Mouse (Mus musculus) CH12.LX (cell line): ENCODE data around the gene Slc30a2. TPM values are rescaled to one million over a fixed set of nuclear protein-coding genes. Genes with fewer than 3 reads are reported as not detected.

Experiments used
- DNase-seq: peaks from one replicate; pipeline ENCODE4 v3.0.0-alpha.2; 2013; ENCODE audit errors: extremely low read depth
- H3K27ac ChIP-seq: 2 replicates; pipeline ENCODE4 v1.5.1; 2012; ENCODE audit warnings: low read depth, mild to moderate bottlenecking, control low read depth, moderate library complexity; ENCODE audit not compliant: insufficient read depth
- H3K27me3 ChIP-seq: replicated peaks from 2 replicates; pipeline ENCODE3; 2012; ENCODE audit warnings: inconsistent platforms
- H3K36me3 ChIP-seq, 2 experiments: replicated peaks in 1 of 2; 2 replicates each; pipeline versions ENCODE3 to v1.6.1; 2012; ENCODE audit warnings: inconsistent platforms in 1 of 2, low read length in 1 of 2, mild to moderate bottlenecking in 1 of 2, mixed read lengths in 1 of 2, moderate library complexity in 1 of 2; ENCODE audit not compliant: control insufficient read depth in 1 of 2, insufficient read depth in 1 of 2
- H3K4me1 ChIP-seq, 2 experiments: 2 replicates each; pipeline ENCODE4 v1.6.1; 2012; ENCODE audit warnings: inconsistent platforms in 1 of 2, moderate library complexity in 1 of 2; ENCODE audit not compliant: insufficient read depth in 2 of 2, control insufficient read depth in 1 of 2
- H3K4me2 ChIP-seq: 2 replicates; pipeline ENCODE4 v1.6.1; 2012; ENCODE audit warnings: low read depth, mild to moderate bottlenecking, control low read depth; ENCODE audit not compliant: poor library complexity, insufficient read depth, severe bottlenecking
- H3K4me3 ChIP-seq, 3 experiments: fragments of 150-350 bp in 1 of 3; sonication (generic) in 1 of 3; replicated peaks in 1 of 3; 2 replicates each; pipeline versions ENCODE3 to v1.5.1; 2011 to 2012; ENCODE audit warnings: low read depth in 2 of 3, low read length in 2 of 3, mild to moderate bottlenecking in 2 of 3, moderate library complexity in 2 of 3, control low read depth in 1 of 3, improper control_type of control experiment in 1 of 3, inconsistent platforms in 1 of 3, mixed read lengths in 1 of 3; ENCODE audit not compliant: poor library complexity in 1 of 3
- H3K79me2 ChIP-seq: replicated peaks from 2 replicates; pipeline ENCODE4 v1.6.1; 2012; ENCODE audit warnings: mild to moderate bottlenecking, moderate library complexity; ENCODE audit not compliant: control insufficient read depth, poor library complexity, insufficient read depth, severe bottlenecking; ENCODE audit errors: extremely low read depth
- H3K9ac ChIP-seq: 2 replicates; pipeline ENCODE4 v1.6.1; 2012; ENCODE audit warnings: low read depth, mild to moderate bottlenecking, control low read depth, moderate library complexity; ENCODE audit not compliant: insufficient read depth
- H3K9me3 ChIP-seq: replicated peaks from 2 replicates; pipeline ENCODE3; 2012; ENCODE audit warnings: low read length, inconsistent platforms, mixed read lengths
- BHLHE40 ChIP-seq: IDR thresholded peaks from 2 replicates; pipeline ENCODE4 v1.6.1; 2011; ENCODE audit warnings: mild to moderate bottlenecking, low read depth, low read length, improper control_type of control experiment
- CHD2 ChIP-seq: IDR thresholded peaks from 2 replicates; pipeline ENCODE4 v1.6.1; 2011; ENCODE audit warnings: low read length, improper control_type of control experiment
- E2F4 ChIP-seq: IDR thresholded peaks from 2 replicates; pipeline ENCODE4 v1.6.1; 2011; ENCODE audit warnings: low read depth, low read length, improper control_type of control experiment; ENCODE audit not compliant: insufficient replicate concordance
- ELF1 ChIP-seq: IDR thresholded peaks from 2 replicates; pipeline ENCODE4 v1.6.1; 2014; ENCODE audit warnings: low read depth, mild to moderate bottlenecking, inconsistent platforms, low read length, improper control_type of control experiment
- EP300 ChIP-seq: IDR thresholded peaks from 2 replicates; pipeline ENCODE4 v1.6.1; 2011; ENCODE audit warnings: low read length, improper control_type of control experiment
- ETS1 ChIP-seq: conservative IDR thresholded peaks from 2 replicates; pipeline ENCODE4 v1.6.1; 2012; ENCODE audit warnings: low read depth, mild to moderate bottlenecking, inconsistent platforms, low read length, improper control_type of control experiment, moderate library complexity
- GABPA ChIP-seq: IDR thresholded peaks from 2 replicates; pipeline ENCODE4 v1.6.1; 2012; ENCODE audit warnings: low read depth, low read length, improper control_type of control experiment, inconsistent platforms; ENCODE audit not compliant: insufficient replicate concordance
- HCFC1 ChIP-seq: IDR thresholded peaks from 2 replicates; pipeline ENCODE4 v1.6.1; 2012; ENCODE audit warnings: low read depth, mild to moderate bottlenecking, inconsistent platforms, low read length, improper control_type of control experiment
- IRF4 ChIP-seq: IDR thresholded peaks from 2 replicates; pipeline ENCODE4 v1.6.1; 2014; ENCODE audit warnings: low read depth, mild to moderate bottlenecking, inconsistent platforms, low read length, improper control_type of control experiment
- JUN ChIP-seq: IDR thresholded peaks from 2 replicates; pipeline ENCODE4 v1.6.1; 2011; ENCODE audit warnings: low read depth, mild to moderate bottlenecking, low read length, improper control_type of control experiment, moderate library complexity; ENCODE audit not compliant: insufficient read depth
- JUND ChIP-seq: conservative IDR thresholded peaks from 2 replicates; pipeline ENCODE4 v1.6.1; 2011; ENCODE audit warnings: low read depth, low read length, improper control_type of control experiment
- KAT2A ChIP-seq: IDR thresholded peaks from 2 replicates; pipeline ENCODE4 v1.6.1; 2012; ENCODE audit warnings: low read length, improper control_type of control experiment, inconsistent platforms; ENCODE audit not compliant: insufficient replicate concordance
- MAFK ChIP-seq: IDR thresholded peaks from 2 replicates; pipeline ENCODE4 v1.6.1; 2011; ENCODE audit warnings: low read length, improper control_type of control experiment; ENCODE audit not compliant: insufficient replicate concordance
- MAX ChIP-seq: IDR thresholded peaks from 2 replicates; pipeline ENCODE4 v1.6.1; 2011; ENCODE audit warnings: low read length, improper control_type of control experiment
- MEF2A ChIP-seq: IDR thresholded peaks from 2 replicates; pipeline ENCODE4 v1.6.1; 2014; ENCODE audit warnings: low read depth, mild to moderate bottlenecking, inconsistent platforms, low read length, improper control_type of control experiment, borderline replicate concordance
- MXI1 ChIP-seq: IDR thresholded peaks from 2 replicates; pipeline ENCODE4 v1.6.1; 2011; ENCODE audit warnings: mild to moderate bottlenecking, low read depth, low read length, improper control_type of control experiment
- NRF1 ChIP-seq: IDR thresholded peaks from 2 replicates; pipeline ENCODE4 v1.6.1; 2014; ENCODE audit warnings: low read depth, mild to moderate bottlenecking, inconsistent platforms, low read length, improper control_type of control experiment, moderate library complexity
- PAX5 ChIP-seq: IDR thresholded peaks from 2 replicates; pipeline ENCODE4 v1.6.1; 2012; ENCODE audit warnings: low read length, inconsistent platforms, mixed read lengths
- RAD21 ChIP-seq: IDR thresholded peaks from 2 replicates; pipeline ENCODE4 v1.6.1; 2011; ENCODE audit warnings: low read depth, mild to moderate bottlenecking, low read length, improper control_type of control experiment, moderate library complexity
- SIN3A ChIP-seq: IDR thresholded peaks from 2 replicates; pipeline ENCODE4 v1.6.1; 2012; ENCODE audit warnings: low read length, improper control_type of control experiment, inconsistent platforms
- SMC3 ChIP-seq: IDR thresholded peaks from 2 replicates; pipeline ENCODE4 v1.6.1; 2011; ENCODE audit warnings: low read depth, low read length, improper control_type of control experiment
- TBP ChIP-seq: conservative IDR thresholded peaks from 2 replicates; pipeline ENCODE4 v1.6.1; 2011; ENCODE audit warnings: low read depth, low read length, improper control_type of control experiment
- TCF12 ChIP-seq: IDR thresholded peaks from 2 replicates; pipeline ENCODE4 v1.6.1; 2014; ENCODE audit warnings: low read depth, mild to moderate bottlenecking, inconsistent platforms, low read length, improper control_type of control experiment
- UBTF ChIP-seq: IDR thresholded peaks from 2 replicates; pipeline ENCODE4 v1.6.1; 2012; ENCODE audit warnings: low read depth, mild to moderate bottlenecking, inconsistent platforms, low read length, improper control_type of control experiment, moderate library complexity
- USF1 ChIP-seq: IDR thresholded peaks from 2 replicates; pipeline ENCODE4 v1.6.1; 2014; ENCODE audit warnings: low read depth, mild to moderate bottlenecking, inconsistent platforms, low read length, improper control_type of control experiment
- USF2 ChIP-seq: conservative IDR thresholded peaks from 2 replicates; pipeline ENCODE4 v1.6.1; 2011; ENCODE audit warnings: low read depth, low read length, improper control_type of control experiment
- ZC3H11A ChIP-seq: IDR thresholded peaks from 2 replicates; pipeline ENCODE4 v1.6.1; 2012; ENCODE audit warnings: low read depth, mild to moderate bottlenecking, inconsistent platforms, low read length, improper control_type of control experiment
- ZKSCAN1 ChIP-seq: IDR thresholded peaks from 2 replicates; pipeline ENCODE4 v1.6.1; 2012; ENCODE audit warnings: low read depth, inconsistent platforms, low read length, improper control_type of control experiment, borderline replicate concordance
- ZMIZ1 ChIP-seq: IDR thresholded peaks from 2 replicates; pipeline ENCODE4 v1.6.1; 2012; ENCODE audit warnings: low read depth, mild to moderate bottlenecking, inconsistent platforms, low read length, improper control_type of control experiment
- ZNF384 ChIP-seq: IDR thresholded peaks from 2 replicates; pipeline ENCODE4 v1.6.1; 2012; ENCODE audit warnings: low read depth, low read length, improper control_type of control experiment, inconsistent platforms
- dilution Hi-C: fragments of 300-500 bp; cut with MboI; formaldehyde crosslinking; loops from 2 replicates; pipeline ENCODE4 v1.14.3; 2020; ENCODE audit warnings: low sequenced_read_pairs; ENCODE audit not compliant: extremely low pct_unique_long_range_greater_than_20kb, extremely low pct_ligation_motif_present
- in situ Hi-C: fragments of 300-500 bp; cut with MboI; formaldehyde crosslinking; loops from 3 replicates; pipeline ENCODE4 v1.14.3; 2019; ENCODE audit warnings: low sequenced_read_pairs, low pct_ligation_motif_present, low pct_unique_long_range_greater_than_20kb, mixed read lengths
- polyA plus RNA-seq: library from polyadenylated mRNA; unstranded; fragments of >175 nt; gene quantifications from 2 replicates; pipeline ENCODE4 v1.2.1, GENCODE M21; 2012; ENCODE audit warnings: low read depth; ENCODE audit not compliant: insufficient read length
- total RNA-seq, 2 experiments: library from RNA; depleted of rRNA; stranded (reverse); fragments of 300-350 nt in 1 of 2; fragments of >200 nt in 1 of 2; gene quantifications; 2 replicates each; pipeline ENCODE4 v1.2.3; 2012 to 2014

The Slc30a2 gene
- total and polyA plus RNA-seq, 3 experiments = 5.1 to 22.4 (median 8.9) TPM

DNA sequence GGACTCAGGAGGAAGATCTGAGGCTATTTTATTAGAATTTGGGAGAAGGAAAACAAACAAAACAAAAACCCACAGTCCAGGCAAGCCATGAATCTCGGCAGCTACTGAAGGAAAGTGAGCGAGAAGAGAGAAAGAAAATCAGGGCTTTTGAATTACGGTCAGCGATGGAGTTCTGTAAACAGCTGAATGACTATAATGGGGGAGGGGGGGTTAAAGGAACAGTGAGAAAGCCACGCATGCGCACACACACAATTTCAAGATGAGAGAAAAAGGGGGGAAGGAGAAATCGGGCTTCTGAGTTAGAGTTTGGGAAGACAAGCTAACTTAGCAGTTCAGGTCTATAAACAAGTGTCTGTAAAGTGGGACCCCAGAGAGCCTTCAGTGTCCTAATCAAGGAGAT lies 9.9 kb downstream of the Slc30a2 start (continued):
- TF ChIP-seq USF2 (no peak), MEF2A (no peak), KAT2A (no peak), SMC3 (no peak), HCFC1 (no peak; the same call in 1 of the 2 replicates), PAX5 (no peak), E2F4 (no peak), CHD2 (peak; percentile 76), ZNF384 (no peak), SIN3A (peak; percentile 78), MAFK (no peak), ETS1 (no peak), NRF1 (peak; percentile 87), IRF4 (0 out of 2 replicates have a peak, but pooled peaks have one; percentile 29), ZMIZ1 (0 out of 2 replicates have a peak, but pooled peaks have one; percentile 1), BHLHE40 (no peak), MXI1 (no peak)

DNA sequence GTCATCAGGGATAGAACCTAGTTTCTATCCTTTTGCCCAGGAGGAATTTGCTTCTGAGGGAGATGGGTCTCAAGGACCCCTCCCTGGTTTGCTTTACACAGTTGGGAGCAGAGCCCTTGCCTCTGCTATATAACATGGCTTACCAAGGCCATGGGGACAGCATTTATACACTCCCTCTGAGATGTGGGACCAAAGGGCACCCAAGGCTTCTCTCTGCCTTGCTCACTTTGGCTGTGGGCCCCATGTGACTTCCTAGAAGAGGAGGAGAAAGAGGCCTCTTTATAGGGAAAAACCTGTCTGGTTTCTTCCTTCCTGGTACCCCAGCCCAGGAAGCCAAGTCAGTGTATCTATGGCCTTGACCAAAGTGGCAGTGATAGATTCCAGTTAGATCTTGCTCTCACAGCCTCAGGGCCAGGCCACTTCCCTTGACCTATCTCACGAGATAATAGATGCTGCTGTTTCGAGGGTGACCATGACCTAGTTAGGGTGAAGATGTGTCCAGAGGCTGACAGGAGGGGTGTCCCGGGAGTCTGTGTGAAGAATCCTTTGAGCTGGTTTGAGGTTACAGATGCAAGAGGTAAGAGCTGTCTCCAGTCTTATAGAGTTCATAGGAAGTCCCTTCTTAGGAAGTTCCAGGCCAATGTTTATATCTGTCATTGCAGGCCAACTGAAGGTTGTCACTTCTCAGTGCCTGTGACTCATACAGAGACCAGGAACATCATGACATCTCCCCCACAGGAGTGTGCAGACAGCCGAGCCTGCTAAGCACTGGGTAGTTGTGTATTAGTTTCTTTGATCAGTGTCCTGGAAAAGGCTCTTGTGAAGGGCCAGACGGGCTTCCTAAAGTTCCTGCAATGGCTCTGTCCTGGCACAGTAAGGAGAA lies 10.8 kb downstream of the Slc30a2 start:
- Histone ChIP-seq H3K36me3 (peaks cover 0 to 17% of the 10 kb centered on the region in 2 experiments), H3K27me3 (no peaks in the 10 kb centered on the region), H3K4me1 (peaks cover 27 to 51% of the 10 kb centered on the region in 2 experiments), H3K4me3 (peak overlapping the region in 2 of 3 experiments; percentile 20 to 64), H3K79me2 (no peaks in the 10 kb centered on the region), H3K27ac (peak overlapping the region; percentile 81), H3K9ac (peak overlapping the region; percentile 45; the same call in 1 of the 2 replicates), H3K9me3 (peaks cover 9% of the 10 kb centered on the region), H3K4me2 (peak overlapping the region; percentile 99)
- dilution Hi-C loops (no loop called here), in situ Hi-C loops (loop anchor here (5.0 kb wide), 1 partner anchor 46 kb away; no protein-coding TSS in a partner anchor)
- peak; percentile 66 for DNase-seq
- TF ChIP-seq NRF1 = no peak
- TF ChIP-seq PAX5 = no peak
- peak; percentile 37 for TF ChIP-seq JUN
- TF ChIP-seq CHD2 = no peak
- no peak for TF ChIP-seq ELF1
- no peak for TF ChIP-seq SIN3A
- TF ChIP-seq IRF4 = peak; percentile 85
- TF ChIP-seq USF1 = no peak
- peak; percentile 9; the same call in 1 of the 2 replicates for TF ChIP-seq JUND
- TF ChIP-seq RAD21 = no peak
- no peak for TF ChIP-seq ZKSCAN1
- TF ChIP-seq GABPA = no peak
- TF ChIP-seq EP300 = peak; percentile 59; the same call in 1 of the 2 replicates
- TF ChIP-seq ETS1 = peak; percentile 68
- TF ChIP-seq ZMIZ1 = no peak
- peak; percentile 59 for TF ChIP-seq BHLHE40
- no peak for TF ChIP-seq TCF12
- no peak for TF ChIP-seq ZNF384
- TF ChIP-seq ZC3H11A = no peak
- TF ChIP-seq UBTF = no peak
- TF ChIP-seq MEF2A = no peak
- TF ChIP-seq MAX = no peak
- peak; percentile 69 for TF ChIP-seq MXI1
- TF ChIP-seq KAT2A = no peak
- TF ChIP-seq TBP = no peak
